Mouse (Mus musculus) kidney, postnatal 0 days (tissue): Measurements from ENCODE around the gene Kiz. TPM values are rescaled to one million over a fixed set of nuclear protein-coding genes. Genes with fewer than 3 reads are reported as not detected.

ENCODE experiments used
- ATAC-seq: fragments of 200-750 bp; cut with Nextera tagmentation; replicated peaks from 2 replicates; pipeline ENCODE4 v1.8.0; 2017; ENCODE audit warnings: low read depth, moderate number of reproducible peaks, moderate TSS enrichment, moderate library complexity; ENCODE audit not compliant: low FRiP score
- DNase-seq: peaks from one replicate; pipeline ENCODE4 v3.0.0-alpha.2; 2016; ENCODE audit warnings: low spot score
- H3K27ac ChIP-seq: fragments of 300-500 bp; sonication (generic); 2 replicates; pipeline ENCODE4 v1.5.1; 2014; ENCODE audit warnings: mild to moderate bottlenecking
- H3K27me3 ChIP-seq: fragments of 300-500 bp; sonication (generic); 2 replicates; pipeline ENCODE4 v1.6.1; 2014; ENCODE audit warnings: low read length, mixed read lengths; ENCODE audit not compliant: insufficient read depth
- H3K36me3 ChIP-seq: fragments of 300-500 bp; sonication (generic); 2 replicates; pipeline ENCODE4 v1.6.1; 2014; ENCODE audit warnings: low read length, mixed read lengths; ENCODE audit not compliant: insufficient read depth
- H3K4me1 ChIP-seq: fragments of 300-500 bp; sonication (generic); replicated peaks from 2 replicates; pipeline ENCODE4 v1.6.1; 2014; ENCODE audit warnings: antibody characterized with exemption, low read length, mixed read lengths; ENCODE audit not compliant: insufficient read depth
- H3K4me2 ChIP-seq: fragments of 300-500 bp; sonication (generic); 2 replicates; pipeline ENCODE4 v1.6.1; 2014; ENCODE audit warnings: mild to moderate bottlenecking, low read length, moderate library complexity, mixed read lengths
- H3K4me3 ChIP-seq: fragments of 300-500 bp; sonication (generic); replicated peaks from 2 replicates; pipeline ENCODE4 v1.5.1; 2014; ENCODE audit warnings: low read depth, low read length
- H3K9ac ChIP-seq: fragments of 300-500 bp; sonication (generic); 2 replicates; pipeline ENCODE4 v1.6.1; 2014; ENCODE audit warnings: low read depth, low read length
- H3K9me3 ChIP-seq: fragments of 300-500 bp; sonication (generic); replicated peaks from 2 replicates; pipeline ENCODE4 v1.6.1; 2016; ENCODE audit warnings: low read length, inconsistent platforms, mixed read lengths
- CTCF ChIP-seq: IDR thresholded peaks from 2 replicates; pipeline ENCODE4 v1.5.1; 2016; ENCODE audit warnings: antibody characterized with exemption, low read depth, mild to moderate bottlenecking, moderate library complexity
- WGBS: fragments of 180-500 bp; shearing (Covaris S2); extraction: QIAGEN DNeasy Blood & Tissue Kit; methylation state at CpG from one replicate; pipeline ENCODE4 v1.1.7; 2014; 5-methylcytosine and 5-hydroxymethylcytosine counted together
- polyA plus RNA-seq: library from polyadenylated mRNA; unstranded; fragments of >200 nt; fragmentation: Nextera tagmentation; extraction: Ambion mirVana; gene quantifications from 2 replicates; pipeline ENCODE4 v1.2.1, GENCODE M21; 2015

Kiz gene
- polyA plus RNA-seq: 31.0 and 34.7 TPM in 2 replicates

- Histone ChIP-seq H3K9ac (peak within 1 kb of the TSS; percentile 84), H3K27ac (peak within 1 kb of the TSS; percentile 84), H3K4me3 (peak within 1 kb of the TSS; percentile 93), H3K4me2 (peak within 1 kb of the TSS; percentile 76), H3K27me3 (no peaks in the 10 kb centered on the region), H3K36me3 (no peaks in the 10 kb centered on the region), H3K9me3 (no peaks in the 10 kb centered on the region), H3K4me1 (no peaks in the 10 kb centered on the region)
- under 1% methylated on average over 32 of the region's 32 CpGs for WGBS
- peak; percentile 53 for TF ChIP-seq CTCF
- ATAC-seq: peak; percentile 98
- peak; percentile 93 for DNase-seq
Observed at GRCm38 (mm10) chr2:146855599-146856039, at the start of gene Kiz. Gene Kiz, plus strand, starts transcription at chr2:146855864.

GRCm38 (mm10) chr2:146809706-146810256, 45.9 kb upstream of the Kiz start:
- Histone ChIP-seq H3K9me3 (no peaks in the 10 kb centered on the region), H3K27me3 (no peaks in the 10 kb centered on the region), H3K36me3 (no peaks in the 10 kb centered on the region), H3K9ac (no peak overlapping the region), H3K4me3 (no peak overlapping the region), H3K4me1 (no peaks in the 10 kb centered on the region), H3K27ac (no peak overlapping the region), H3K4me2 (no peak overlapping the region)
- 92% methylated on average over 7 of the region's 7 CpGs for WGBS
- no peak for TF ChIP-seq CTCF
- no peak for ATAC-seq
- no peak for DNase-seq

DNA sequence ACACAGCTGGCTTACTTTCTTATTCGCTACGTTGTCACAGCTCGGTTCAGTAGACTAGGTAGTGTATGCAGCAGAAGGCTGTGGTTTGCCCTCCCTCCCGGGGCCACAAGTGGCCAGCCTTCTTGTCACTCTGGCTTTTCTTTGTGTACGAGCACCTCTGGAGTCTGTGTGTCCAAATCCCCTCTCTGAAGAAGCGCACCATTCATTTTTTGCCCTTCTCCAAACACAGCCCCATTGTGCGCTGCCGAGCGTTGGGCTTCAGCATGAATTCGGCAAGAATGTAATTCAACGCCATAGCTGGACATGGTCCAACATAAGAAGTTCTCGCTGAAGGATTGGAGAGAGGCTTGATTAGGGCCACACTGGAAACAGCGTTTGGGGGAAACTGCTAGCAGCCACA, 45.0 kb upstream of the Kiz start:
- H3K9ac ChIP-seq: no peak overlapping the region
- H3K4me1 ChIP-seq: no peaks in the 10 kb centered on the region
- no peak overlapping the region for H3K4me3 ChIP-seq
- peak overlapping the region; percentile 37 for H3K4me2 ChIP-seq
- H3K36me3 ChIP-seq: no peaks in the 10 kb centered on the region
- DNase-seq: peak; percentile 58
- 71% methylated on average over 13 of the region's 13 CpGs for WGBS
- no peak overlapping the region for H3K27ac ChIP-seq
- TF ChIP-seq CTCF: no peak
- H3K27me3 ChIP-seq: no peaks in the 10 kb centered on the region
- H3K9me3 ChIP-seq: no peaks in the 10 kb centered on the region
- no peak for ATAC-seq

GRCm38 (mm10) chr2:146814978-146815377, 40.7 kb upstream of the Kiz start:
- Histone ChIP-seq H3K27ac (no peak overlapping the region), H3K4me3 (no peak overlapping the region), H3K9ac (no peak overlapping the region), H3K4me2 (no peak overlapping the region), H3K27me3 (no peaks in the 10 kb centered on the region), H3K36me3 (no peaks in the 10 kb centered on the region), H3K9me3 (no peaks in the 10 kb centered on the region), H3K4me1 (no peaks in the 10 kb centered on the region)
- ATAC-seq (no peak), DNase-seq (no peak)
- 82% methylated on average over 7 of the region's 7 CpGs for WGBS
- TF ChIP-seq CTCF: no peak

DNA sequence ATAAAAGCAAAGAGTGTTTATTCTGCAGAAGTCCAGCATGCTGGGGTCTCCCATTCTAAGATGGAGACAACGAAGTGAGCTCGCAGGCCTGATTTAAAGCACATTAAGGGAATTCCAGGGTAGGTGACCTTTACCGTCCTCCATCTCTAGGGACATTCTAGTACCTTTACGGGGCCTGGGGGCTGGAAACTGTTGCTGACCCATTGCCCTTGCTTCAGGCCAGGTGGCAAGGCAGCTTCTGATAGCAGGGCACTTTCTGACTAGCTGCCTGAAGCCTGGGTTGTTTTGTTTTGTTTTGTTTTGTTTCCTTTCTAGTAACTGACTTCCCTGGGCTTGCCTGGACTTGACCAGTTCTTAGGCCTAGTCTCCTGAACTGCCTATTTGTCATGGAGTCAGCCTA, 36.6 kb upstream of the Kiz start:
- 82% methylated on average over 4 of the region's 4 CpGs for WGBS
- Histone ChIP-seq H3K4me1 (no peaks in the 10 kb centered on the region), H3K4me3 (no peak overlapping the region), H3K36me3 (no peaks in the 10 kb centered on the region), H3K4me2 (no peak overlapping the region), H3K27me3 (no peaks in the 10 kb centered on the region), H3K9me3 (no peaks in the 10 kb centered on the region), H3K9ac (no peak overlapping the region), H3K27ac (no peak overlapping the region)
- ATAC-seq (no peak), DNase-seq (no peak)
- TF ChIP-seq CTCF: no peak

- TF ChIP-seq CTCF: no peak
- no peak for ATAC-seq
- Histone ChIP-seq H3K4me1 (no peaks in the 10 kb centered on the region), H3K36me3 (no peaks in the 10 kb centered on the region), H3K9me3 (no peaks in the 10 kb centered on the region), H3K9ac (no peak overlapping the region), H3K4me2 (no peak overlapping the region), H3K4me3 (no peak overlapping the region), H3K27ac (no peak overlapping the region), H3K27me3 (no peaks in the 10 kb centered on the region)
- 52% methylated on average over 11 of the region's 11 CpGs for WGBS
- DNase-seq: no peak
Observed at GRCm38 (mm10) chr2:146823483-146823951, 32.1 kb upstream of the Kiz start.

- H3K4me2 ChIP-seq: no peak overlapping the region
- H3K9me3 ChIP-seq: no peaks in the 10 kb centered on the region
- ATAC-seq (no peak), DNase-seq (no peak)
- H3K4me1 ChIP-seq: no peaks in the 10 kb centered on the region
- no peak overlapping the region for H3K27ac ChIP-seq
- H3K4me3 ChIP-seq: no peak overlapping the region
- 0 out of 2 replicates have a peak, but pooled peaks cover under 1% of the 10 kb centered on the region for H3K27me3 ChIP-seq
- 50% methylated on average over 8 of the region's 8 CpGs for WGBS
- no peak for TF ChIP-seq CTCF
- H3K9ac ChIP-seq: no peak overlapping the region
- H3K36me3 ChIP-seq: no peaks in the 10 kb centered on the region
Observed at GRCm38 (mm10) chr2:146824043-146824442, 31.6 kb upstream of the Kiz start.
